Mouse (Mus musculus) NIH3T3 (cell line): ENCODE data around the gene Pclo.
"Not testable (repeated sequence)": the region's sequence is repeated elsewhere in the genome, so short reads cannot be mapped to it uniquely, and the experiment has no call there.

Experiments
- DNase-seq: peaks from one replicate; pipeline ENCODE4 v3.0.0-alpha.2; 2012; ENCODE audit warnings: low read depth

Pclo gene

GRCm38 (mm10) chr5:14691995-14692394 lies 177.3 kb downstream of the Pclo start:
- no peak for DNase-seq

- no peak for DNase-seq
Observed at GRCm38 (mm10) chr5:14696745-14697144, 182.0 kb downstream of the Pclo start.

GRCm38 (mm10) chr5:14700900-14701299 lies 186.2 kb downstream of the Pclo start:
- DNase-seq, result no peak

GRCm38 (mm10) chr5:14705423-14705822 lies 190.7 kb downstream of the Pclo start:
- no peak for DNase-seq

- DNase-seq, result no peak
Observed at GRCm38 (mm10) chr5:14707311-14707710, 192.6 kb downstream of the Pclo start.

- no peak for DNase-seq
Observed at GRCm38 (mm10) chr5:14723576-14723975, 208.9 kb downstream of the Pclo start.

- DNase-seq, result no peak
Observed at GRCm38 (mm10) chr5:14728676-14729253, 214.0 kb downstream of the Pclo start.

- no peak for DNase-seq
Observed at GRCm38 (mm10) chr5:14750882-14751281, 236.2 kb downstream of the Pclo start.

- no peak for DNase-seq
Observed at GRCm38 (mm10) chr5:14766686-14767085, 252.0 kb downstream of the Pclo start.

- no peak for DNase-seq
Observed at GRCm38 (mm10) chr5:14782362-14783082, 267.8 kb downstream of the Pclo start.

- no peak for DNase-seq
Observed at GRCm38 (mm10) chr5:14793891-14794290, 279.2 kb downstream of the Pclo start.

GRCm38 (mm10) chr5:14807136-14807535 lies 292.4 kb downstream of the Pclo start:
- peak; percentile 56 for DNase-seq

GRCm38 (mm10) chr5:14833165-14833860 lies 318.6 kb downstream of the Pclo start:
- DNase-seq, result no peak

GRCm38 (mm10) chr5:14834155-14834991 lies 319.7 kb downstream of the Pclo start:
- no peak for DNase-seq

- DNase-seq, result no peak
Observed at GRCm38 (mm10) chr5:14853650-14854049, 338.9 kb downstream of the Pclo start.

GRCm38 (mm10) chr5:14885291-14885690 lies 370.6 kb downstream of the Pclo start:
- not testable (repeated sequence) for DNase-seq

- no peak for DNase-seq
Observed at GRCm38 (mm10) chr5:14892242-14892641, 377.5 kb downstream of the Pclo start.

GRCm38 (mm10) chr5:14903539-14903938 lies 388.8 kb downstream of the Pclo start:
- DNase-seq, result not testable (repeated sequence)
